In genomic region chr5:135873753-135874152, GRCm38 (mm10) we compare ENCODE assay signal across 24 mouse cellular contexts. TPM values are rescaled to one million over a fixed set of nuclear protein-coding genes. Genes with fewer than 3 reads are reported as not detected.
"Had no signal": no experiment of that assay in that cellular context is flagged by ENCODE, and none has a peak within 500 bp of the region (broad histone marks: within the 10 kb centered on the region; RNA-seq: fewer than 3 reads in every experiment).

No protein-coding gene starts in this region.

- H3K4me2 ChIP-seq: liver, embryonic 12.5 days; liver, embryonic 15.5 days; lung, embryonic 15.5 days; midbrain, embryonic 13.5 days; neural tube, embryonic 13.5 days had no signal

- ATAC-seq: liver, embryonic 12.5 days; midbrain, embryonic 16.5 days had no signal

- H3K9me3 ChIP-seq: limb, embryonic 13.5 days; liver, embryonic 12.5 days; liver, embryonic 15.5 days; lung, embryonic 15.5 days; megakaryocyte, embryonic 14.5 days; midbrain, embryonic 10.5 days; midbrain, embryonic 13.5 days; neural tube, embryonic 13.5 days; stomach, embryonic 15.5 days had no signal

- H3K27ac ChIP-seq: limb, embryonic 13.5 days; liver, embryonic 12.5 days; liver, embryonic 15.5 days; lung, embryonic 15.5 days; midbrain, embryonic 13.5 days; neural tube, embryonic 13.5 days; stomach, embryonic 15.5 days had no signal

- H3K9ac ChIP-seq: liver, embryonic 12.5 days; liver, embryonic 15.5 days; lung, embryonic 15.5 days; stomach, embryonic 15.5 days had no signal

- DNase-seq: kidney, postnatal 10 days; kidney, postnatal 4 days; left cerebral cortex, postnatal 4 days; liver; lung, adult 18-20 months; lung, postnatal 10 days; lung, postnatal 36 days; retina, postnatal 1 day; right cerebral cortex, postnatal 25 days; spleen, adult 18-20 months; thymus, postnatal 36 days had no signal

- H3K4me3 ChIP-seq: limb, embryonic 13.5 days; liver, embryonic 12.5 days; liver, embryonic 15.5 days; lung, embryonic 15.5 days; megakaryocyte, embryonic 14.5 days; midbrain, embryonic 13.5 days; myocyte; neural tube, embryonic 13.5 days; stomach, embryonic 15.5 days had no signal

- H3K36me3 ChIP-seq: limb, embryonic 13.5 days; liver, embryonic 12.5 days; liver, embryonic 15.5 days; lung, embryonic 15.5 days; midbrain, embryonic 10.5 days; stomach, embryonic 15.5 days had no signal

RNA-seq across cellular contexts. Expression of gene Hspb1, which starts 14.0 kb away (rescaled TPM):
- total RNA-seq: monocyte, adult 5-6 weeks; neutrophil, adult 5-6 weeks had no signal
